Mouse (Mus musculus) erythroblast, adult 5-6 weeks (primary cell): ENCODE results near the gene Cacna1s. TPM values are rescaled to one million over a fixed set of nuclear protein-coding genes. Genes with fewer than 3 reads are reported as not detected.

Experiments
- ATAC-seq: replicated peaks from 2 replicates; pipeline ENCODE4 v1.8.0; 2016; ENCODE audit warnings: moderate number of reproducible peaks, mild to moderate bottlenecking, moderate TSS enrichment, inconsistent platforms; ENCODE audit not compliant: poor library complexity, low FRiP score, severe bottlenecking
- total RNA-seq, 2 experiments: library from RNA; stranded (forward) in 1 of 2; stranded (reverse) in 1 of 2; fragments of 150-400 nt in 1 of 2; fragments of 200-764, 138-1000 nt in 1 of 2; gene quantifications; 2 replicates each; pipeline versions ENCODE4 v1.2.3 to v1.2.4; 2015 to 2017; ENCODE audit warnings: low replicate concordance in 2 of 2

Gene Cacna1s
- total RNA-seq (2015; ENCODE audit: low replicate concordance), result not detected in 2 replicates
- not detected in 2 replicates for total RNA-seq (2017; ENCODE audit: low replicate concordance)

DNA sequence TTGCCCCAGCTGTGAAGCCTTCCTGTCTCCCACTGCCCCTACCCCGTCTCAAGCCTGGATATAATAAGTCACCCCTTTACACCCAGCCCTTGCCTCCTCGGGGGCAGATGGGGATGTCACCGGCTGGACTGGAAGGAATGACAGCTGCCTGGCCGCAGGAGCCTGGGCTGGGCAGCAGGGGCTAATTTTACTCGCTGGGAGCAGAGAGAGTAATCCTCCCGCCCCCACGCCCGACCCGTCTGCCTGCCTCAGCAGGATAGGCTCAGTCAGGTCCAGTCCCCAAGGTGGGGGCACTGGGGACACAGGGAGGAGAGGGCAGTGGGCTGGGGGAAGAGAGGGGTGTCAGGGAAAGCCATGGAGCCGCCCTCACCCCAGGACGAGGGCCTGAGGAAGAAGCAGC, at the start of gene Cacna1s:
Cacna1s (plus strand) TSS at position 204 of the 400 bp plus-strand sequence.
- no peak for ATAC-seq

DNA sequence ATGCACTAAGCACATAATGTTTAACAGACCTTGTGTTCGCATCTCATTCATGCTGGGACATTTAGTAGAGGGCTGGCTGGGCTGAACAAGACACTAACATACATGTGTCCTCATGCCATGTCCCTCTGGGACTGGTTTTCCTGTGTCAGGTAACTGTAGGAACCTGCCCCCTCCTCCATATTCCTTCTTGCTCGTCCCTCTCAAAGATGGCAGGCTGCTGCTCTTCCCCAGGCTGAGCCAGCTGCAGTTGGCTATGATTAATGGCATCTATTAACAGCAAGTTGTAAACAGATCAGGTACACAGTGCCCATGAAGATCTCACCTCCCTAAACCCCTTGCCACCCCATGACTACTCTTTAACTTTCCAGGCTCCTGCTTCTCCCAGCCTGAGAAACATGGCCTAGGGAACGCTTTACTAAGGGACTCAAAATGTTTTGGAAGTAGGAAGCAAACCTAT, 46.2 kb upstream of the Cacna1s start, which contains the start of gene Igfn1:
Igfn1 (minus strand) TSS at position 51 of the 457 bp plus-strand sequence.
- ATAC-seq, result no peak

DNA sequence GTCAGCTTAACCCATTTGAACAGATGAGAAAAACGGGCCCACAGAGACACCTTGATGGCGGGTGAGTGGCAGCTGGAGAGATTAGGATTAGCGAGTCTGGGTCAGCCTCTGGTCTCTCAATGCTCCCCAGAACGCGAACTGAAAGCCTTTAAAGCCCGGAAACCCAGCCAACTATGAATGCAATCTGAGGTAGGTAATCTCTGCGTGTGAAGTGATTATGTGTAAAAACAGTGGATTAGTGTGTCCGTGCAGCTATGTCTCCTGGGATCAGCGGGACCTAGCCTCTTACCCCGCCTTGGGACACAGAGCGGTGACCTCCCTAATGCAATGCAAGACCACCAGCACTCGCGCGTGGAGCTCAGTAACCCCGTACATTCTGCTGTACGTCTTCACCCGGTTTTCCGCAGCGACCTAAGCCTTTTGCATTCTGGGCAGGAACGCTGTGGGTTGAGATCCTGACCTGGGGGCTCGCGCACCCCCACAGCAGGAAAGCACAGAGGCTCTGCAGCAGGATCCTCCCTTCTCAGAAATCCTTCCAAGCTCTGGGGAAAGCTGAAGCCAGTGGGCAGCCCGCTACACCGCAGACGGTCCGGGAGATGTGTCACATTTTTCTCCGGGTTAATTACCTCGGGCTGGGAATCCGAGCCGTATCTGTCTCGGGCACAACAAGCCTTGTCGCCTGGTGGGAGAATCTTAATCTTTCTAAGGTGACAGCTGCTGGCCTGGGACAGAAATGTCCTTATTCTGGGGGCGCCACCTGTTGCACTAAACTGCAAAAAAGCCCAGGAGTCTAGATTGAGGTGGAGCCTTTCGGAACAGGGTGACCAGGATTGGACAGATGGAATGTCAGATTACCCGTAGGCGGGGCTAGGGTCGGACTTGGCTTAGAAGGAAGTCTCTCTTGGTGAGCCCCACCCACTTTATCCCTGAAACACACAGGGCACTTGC, 45.1 kb upstream of the Cacna1s start, which contains the start of gene Tmem9:
Tmem9 (plus strand) TSS at position 940 of the 948 bp plus-strand sequence.
- peak; percentile 95 for ATAC-seq

DNA sequence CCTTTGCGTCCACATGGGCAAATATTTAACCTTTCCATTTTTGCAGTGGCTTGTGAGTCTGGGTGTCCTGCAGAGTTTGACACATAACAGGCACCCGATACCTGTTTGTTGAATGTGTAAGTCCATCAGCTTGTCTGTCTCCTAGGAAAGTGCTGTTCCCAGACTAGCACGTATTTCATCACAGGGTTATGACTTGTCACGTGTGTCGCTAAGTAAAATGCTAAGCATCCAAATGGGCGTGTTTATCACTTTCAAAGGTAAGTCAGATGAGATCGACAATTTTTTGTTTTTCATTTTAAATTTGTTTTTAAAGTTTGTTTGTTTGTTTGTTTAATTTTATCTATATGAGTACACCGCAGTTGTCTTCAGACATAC, 44.4 kb upstream of the Cacna1s start:
- ATAC-seq, result peak; percentile 67

DNA sequence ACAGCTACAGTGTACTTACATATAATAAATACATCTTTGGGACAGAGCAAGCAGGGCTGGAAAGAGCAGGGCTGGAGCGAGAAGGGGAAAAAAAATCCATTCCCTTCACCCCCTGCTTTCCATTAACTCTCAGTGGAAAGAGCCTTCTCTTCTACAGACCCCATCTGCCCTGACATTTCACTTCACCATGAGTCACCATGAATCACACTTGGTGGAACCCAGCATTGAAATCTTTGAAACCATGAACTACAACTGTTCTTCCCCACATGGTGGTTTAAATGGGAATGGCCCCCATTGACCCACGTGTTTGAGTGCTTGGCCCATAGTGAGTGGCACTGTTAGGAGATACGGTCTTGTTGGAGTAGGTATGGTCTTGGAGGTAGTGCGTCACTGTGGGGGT, 42.3 kb upstream of the Cacna1s start:
- ATAC-seq, result no peak

DNA sequence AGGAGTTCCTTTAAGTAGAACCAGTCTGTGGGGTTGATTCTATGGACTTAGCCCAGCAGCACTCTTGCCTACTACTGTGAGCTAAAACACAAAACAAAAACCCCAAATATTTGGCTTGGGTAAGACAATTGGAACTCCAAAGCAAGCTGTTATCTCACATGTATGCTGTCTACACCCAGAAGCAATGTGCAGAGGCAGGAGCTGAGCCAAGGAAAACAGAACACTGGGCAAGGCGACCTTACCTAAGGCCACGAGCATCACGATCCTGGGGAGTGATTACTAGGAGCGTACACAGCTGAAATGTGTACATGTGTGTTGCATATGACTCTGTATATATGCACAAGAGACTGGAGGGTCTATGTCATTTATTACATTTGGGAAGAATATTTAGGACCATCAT, 39.0 kb upstream of the Cacna1s start:
- no peak for ATAC-seq

DNA sequence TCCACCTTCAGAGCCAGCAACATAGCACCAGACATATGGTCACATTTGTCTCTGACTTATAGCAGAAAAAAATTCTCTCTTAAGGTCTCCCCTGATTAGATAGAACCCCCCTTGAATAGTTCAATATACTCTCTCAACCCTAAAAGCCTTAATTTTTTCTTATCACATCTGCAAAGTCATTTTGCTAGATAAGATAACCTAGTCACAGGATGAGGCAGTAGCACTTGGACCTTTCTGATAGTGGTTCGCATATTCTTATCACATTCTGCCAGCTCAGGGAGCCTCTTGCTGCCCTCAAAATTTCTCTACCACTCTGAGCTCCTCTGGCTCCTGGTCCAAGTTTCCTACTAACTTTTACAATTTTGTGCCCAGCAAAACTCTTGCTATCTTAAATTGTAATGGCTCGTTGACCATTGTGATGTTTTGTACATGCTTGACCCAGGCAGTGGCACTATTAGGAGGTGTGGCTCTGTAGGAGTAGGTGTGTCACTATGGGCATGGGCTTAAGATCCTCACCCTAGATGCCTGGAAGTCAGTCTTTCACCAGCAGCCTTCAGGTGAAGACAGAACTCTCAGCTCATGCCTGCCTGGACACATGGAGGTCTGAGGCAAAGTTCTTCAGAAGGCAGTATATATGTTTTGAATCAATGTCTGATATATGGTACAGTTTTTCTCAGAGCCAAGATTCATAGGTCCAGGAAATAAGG, 37.6 kb upstream of the Cacna1s start:
- peak; percentile 77 for ATAC-seq

DNA sequence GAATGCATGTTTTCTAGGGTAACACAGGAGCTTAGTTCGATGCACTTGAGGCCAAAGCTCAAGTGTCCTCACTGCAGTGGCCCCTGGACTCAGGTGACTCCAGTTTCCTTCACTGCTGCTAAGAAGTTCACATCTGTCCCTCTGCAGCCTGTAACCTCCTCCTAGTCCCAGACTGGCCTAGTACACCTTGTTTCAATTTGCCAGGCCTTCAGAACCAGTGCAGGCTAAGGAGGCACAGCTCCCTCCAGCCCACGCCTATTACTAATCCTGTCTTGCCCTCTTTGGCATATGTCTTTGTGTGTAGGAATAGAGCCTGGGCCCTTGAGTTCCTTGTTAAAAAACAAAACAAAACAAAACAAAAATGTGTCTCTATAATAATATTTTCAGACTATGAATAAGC, 35.2 kb upstream of the Cacna1s start:
- ATAC-seq, result 0 out of 2 replicates have a peak, but pooled peaks have one; percentile 18

DNA sequence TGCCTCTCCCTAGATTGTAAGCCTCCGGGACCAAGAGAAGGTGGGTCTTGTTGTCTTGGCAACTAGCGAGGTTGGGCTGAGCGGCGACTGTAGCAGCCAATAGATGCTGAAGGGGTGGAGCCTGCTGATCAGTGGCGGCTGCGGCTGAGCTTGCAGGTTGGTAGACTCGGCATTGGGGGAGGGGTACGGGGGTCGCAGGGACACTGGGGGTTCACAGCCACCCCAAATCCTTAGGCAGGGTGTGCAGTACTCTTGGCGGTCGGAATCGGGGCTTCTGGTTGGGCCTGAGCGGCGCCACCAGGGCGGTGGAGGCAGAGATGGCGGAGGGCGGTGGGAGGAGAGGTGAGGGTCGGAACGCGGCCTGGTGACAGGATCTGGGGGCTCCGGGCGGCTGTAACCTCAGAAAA, 34.6 kb upstream of the Cacna1s start:
- ATAC-seq, result peak; percentile 89

DNA sequence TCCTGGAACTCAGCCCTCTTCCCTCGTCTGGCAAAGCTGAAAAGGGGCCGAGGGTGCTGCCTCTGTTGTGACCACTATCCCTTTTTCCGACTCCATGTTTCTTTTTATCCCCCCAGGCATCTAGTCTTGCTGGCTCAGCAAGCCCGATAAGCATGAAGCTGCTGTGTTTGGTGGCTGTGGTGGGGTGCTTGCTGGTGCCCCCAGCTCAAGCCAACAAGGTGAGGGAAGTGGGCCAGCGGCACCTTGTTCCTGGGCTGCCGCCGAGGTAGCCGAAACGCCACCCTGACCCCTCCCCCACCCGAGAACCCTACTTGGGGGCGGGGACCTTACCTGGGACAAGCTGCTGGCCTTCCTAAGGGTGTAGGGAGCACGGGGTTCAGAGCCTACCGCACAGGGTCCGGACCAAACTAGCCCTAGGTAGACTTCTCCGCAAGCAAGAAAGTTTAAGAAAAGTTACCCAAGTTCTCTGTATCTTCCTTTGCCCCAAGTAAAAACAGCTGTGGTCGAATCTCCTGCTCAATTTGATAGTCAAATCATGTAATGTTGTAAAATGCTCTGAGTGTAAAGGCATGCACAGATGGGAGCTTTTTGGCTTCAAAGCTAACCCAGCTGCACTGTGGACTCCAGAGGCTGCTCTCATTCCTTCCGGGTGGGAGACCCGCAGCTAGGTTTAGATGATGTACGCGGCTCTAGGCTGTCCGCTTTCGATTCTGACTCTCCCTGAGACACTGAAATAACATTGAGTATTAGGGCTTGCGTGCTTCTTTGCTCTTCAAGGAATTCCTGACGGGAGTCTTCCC, 34.0 kb upstream of the Cacna1s start:
- peak; percentile 42 for ATAC-seq

DNA sequence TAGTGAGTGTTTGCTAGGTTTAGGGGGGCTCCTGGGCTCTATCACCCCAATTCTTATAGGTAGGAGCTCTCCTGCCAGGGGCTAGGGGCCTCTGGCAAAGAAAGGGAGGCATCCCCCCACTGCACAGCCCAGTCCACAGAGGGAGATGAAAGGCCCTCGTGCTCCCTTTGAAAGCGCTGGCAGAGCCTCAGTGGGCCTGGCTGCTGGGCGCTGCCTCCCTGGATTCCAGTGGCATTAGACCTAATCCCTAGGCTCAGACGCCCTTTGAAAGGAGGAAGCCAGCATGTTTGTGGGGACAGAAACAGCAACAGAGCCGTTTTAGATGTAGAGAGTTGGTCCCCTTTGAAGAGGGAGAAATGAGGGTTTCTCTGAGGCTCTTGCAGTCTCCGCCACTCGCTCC, 22.3 kb upstream of the Cacna1s start:
- ATAC-seq, result no peak

DNA sequence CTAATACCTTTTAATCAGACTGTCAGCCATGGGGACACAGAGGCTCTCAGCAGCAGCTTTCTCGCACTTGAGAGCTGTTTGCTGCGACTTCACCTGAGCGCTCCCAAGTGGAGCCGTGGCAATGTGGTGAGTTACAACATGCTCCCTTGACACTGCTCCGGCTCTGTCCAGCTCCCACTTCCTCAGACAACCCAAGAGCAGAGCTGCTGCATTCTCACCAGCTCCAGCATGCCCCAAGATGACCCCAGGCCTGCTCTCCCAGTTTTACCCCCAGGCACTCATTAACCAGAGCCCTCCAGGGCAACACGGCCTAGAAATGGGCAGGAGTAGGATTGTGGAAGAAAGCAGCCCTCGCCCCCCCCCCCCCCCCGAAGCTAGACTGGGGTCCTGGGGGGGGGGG, 20.9 kb upstream of the Cacna1s start:
- no peak for ATAC-seq

DNA sequence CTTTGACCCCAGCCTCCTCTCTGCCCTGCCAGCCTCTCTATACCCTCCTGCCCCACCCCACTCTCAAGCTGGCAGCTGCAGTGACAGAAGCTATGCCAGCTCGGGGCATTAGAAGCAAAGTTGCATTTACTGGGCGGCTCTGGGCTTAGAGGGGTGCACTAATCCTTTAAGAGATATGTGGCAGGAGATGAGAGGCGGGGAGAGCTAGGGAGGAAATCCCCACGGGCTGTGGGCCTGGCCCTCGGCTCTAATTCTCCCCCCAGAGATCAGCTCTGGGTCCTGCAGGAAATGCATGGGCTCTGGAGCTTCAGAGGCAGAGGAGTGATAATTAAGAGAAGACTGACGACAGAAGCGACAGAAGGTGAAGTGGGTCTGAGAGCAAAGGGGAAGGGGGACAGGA, 19.6 kb upstream of the Cacna1s start:
- no peak for ATAC-seq

DNA sequence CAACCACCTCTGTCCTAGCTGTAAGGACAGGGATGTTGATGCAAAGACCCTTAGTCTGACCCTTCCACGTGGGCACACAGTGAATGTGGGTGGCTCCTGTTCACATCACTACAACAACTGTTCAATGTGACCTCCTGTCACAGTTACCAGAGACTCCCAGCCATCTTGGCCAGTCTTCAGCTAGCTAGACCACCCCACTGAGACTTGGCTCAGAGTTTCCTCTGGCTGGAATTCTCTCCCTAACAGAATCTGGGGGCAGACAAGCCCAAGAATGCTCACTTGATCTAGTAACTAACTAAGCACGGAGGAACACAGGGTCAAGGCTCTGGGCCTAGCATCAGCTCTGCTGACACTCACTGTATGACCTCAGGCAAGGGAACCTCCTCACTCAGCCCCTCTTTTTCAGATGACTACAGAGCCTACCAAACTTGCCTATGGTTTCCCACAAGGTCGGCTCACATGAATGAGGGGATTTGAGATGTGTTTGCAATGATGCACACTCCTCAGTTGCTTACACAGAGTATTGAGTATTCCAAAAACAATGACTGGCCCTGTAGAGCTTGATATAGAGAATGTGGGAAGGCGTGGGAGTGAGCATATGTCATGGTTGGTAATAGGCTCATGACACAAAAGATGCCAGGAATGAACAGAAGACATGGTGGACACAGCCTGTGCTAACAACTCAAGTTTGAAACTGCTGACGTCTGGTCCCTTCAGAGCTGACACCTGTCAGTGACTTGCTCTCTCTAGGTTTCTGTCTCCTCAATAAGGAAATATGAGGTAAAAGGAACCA, 13.6 kb upstream of the Cacna1s start:
- no peak for ATAC-seq

DNA sequence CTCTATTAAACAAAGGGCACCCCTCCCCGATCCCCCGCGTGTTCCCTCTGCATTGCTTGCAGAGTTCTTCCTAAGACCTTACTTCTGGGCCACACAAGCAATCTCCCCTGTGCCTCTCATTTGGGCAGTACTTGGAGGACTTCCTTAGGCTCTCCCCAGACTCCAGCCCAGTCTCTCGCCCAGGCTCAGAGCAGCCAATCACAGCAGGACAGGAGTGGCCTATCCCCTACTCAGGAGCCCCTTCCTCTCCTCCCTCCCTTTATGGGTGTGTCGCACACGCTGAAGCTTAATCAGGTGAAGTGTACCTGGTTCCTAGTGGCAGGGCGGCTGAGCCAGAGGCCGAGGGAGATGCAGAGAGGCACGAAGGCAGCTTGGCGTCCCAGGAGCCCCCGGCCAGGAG, 12.1 kb upstream of the Cacna1s start:
- ATAC-seq, result no peak

DNA sequence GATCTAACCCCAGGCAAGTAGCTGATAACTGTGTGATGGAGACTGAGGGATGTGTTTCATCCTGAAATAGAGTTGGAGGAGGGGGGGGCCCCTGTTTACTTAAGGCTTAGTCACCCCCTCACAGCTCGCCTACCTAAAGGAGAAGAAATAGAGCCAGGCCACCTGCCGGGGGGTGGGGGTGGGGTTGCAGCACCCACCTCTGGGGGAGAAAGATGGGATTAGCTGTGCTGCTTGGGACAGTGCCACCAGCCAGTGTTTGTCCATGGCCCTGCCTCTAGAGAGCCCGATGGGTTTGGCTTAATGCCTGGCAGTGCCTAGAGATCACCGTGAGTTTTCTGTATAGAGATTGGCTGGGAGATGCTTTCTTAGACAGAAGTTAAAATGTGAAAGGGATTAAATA, 11.7 kb upstream of the Cacna1s start:
- ATAC-seq, result no peak

DNA sequence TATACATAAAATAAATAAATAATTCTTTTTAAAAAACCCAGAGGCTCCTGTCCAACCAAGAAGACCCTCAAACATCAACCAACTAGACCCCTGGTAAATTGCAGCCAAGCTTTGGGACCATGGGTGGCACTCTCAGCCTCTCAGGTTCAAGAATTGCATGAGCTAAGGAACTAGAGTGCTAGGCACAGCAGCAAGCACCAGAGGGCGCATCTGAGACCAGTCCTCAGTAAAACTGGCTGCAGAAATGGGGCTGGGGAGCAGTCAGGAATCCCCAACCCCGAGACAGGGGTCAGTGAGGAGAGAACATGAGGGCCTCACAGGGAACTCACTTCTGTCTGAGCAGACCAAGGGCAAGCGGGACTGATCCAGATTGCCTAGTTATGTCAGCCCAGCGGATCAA, 6.8 kb upstream of the Cacna1s start:
- peak; percentile 83 for ATAC-seq

DNA sequence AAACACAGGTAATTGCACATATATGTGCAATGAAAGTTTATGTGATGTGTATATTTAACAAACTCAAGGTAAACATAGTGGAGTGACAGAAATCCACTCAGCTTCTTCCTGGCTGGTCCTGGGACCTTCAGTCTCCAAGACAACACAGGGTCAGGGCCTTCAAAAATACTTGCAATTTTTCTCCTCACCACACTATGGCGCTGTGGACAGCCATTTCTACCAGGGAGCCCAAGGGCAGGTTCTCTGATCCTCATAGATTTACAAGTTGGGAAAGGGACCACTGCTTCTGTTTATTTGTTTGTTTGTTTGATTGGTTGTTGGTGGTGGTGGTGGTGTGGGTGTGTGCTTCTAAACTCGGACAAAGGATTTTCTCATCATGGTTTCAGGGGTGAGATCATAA, 5.1 kb upstream of the Cacna1s start:
- 0 out of 2 replicates have a peak, but pooled peaks have one; percentile 45 for ATAC-seq

DNA sequence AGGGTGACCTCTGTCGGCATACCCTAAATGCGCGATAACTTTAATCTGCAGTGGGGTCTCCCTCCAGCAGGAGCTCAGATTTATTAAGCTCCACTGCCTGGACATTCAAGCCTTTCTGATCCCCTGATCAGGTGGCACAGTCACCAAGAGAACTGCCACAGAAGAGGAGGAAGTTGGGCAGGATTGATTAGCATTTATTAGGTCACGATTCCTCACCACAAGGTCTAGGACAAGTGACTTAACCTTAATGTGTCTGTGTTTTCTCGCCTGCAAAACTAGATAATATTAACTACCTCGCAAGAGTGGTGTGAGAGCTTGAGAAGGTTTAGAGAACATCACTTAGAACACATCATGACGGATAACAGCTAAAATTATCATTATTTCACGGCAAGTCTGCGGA, 4.7 kb upstream of the Cacna1s start:
- ATAC-seq, result no peak
